Mouse (Mus musculus) liver, embryonic 14 days (tissue): ENCODE measurements around the gene a. TPM values are rescaled to one million over a fixed set of nuclear protein-coding genes. Genes with fewer than 3 reads are reported as not detected.

Experiments used
- polyA plus RNA-seq: library from polyadenylated mRNA; depleted of rRNA; stranded (reverse); fragments of >200 nt; gene quantifications from 2 replicates; pipeline ENCODE4 v1.2.3, GENCODE M21; 2012; rRNA removed

The a gene
- polyA plus RNA-seq = 0.31 and 0.41 TPM in 2 replicates

DNA sequence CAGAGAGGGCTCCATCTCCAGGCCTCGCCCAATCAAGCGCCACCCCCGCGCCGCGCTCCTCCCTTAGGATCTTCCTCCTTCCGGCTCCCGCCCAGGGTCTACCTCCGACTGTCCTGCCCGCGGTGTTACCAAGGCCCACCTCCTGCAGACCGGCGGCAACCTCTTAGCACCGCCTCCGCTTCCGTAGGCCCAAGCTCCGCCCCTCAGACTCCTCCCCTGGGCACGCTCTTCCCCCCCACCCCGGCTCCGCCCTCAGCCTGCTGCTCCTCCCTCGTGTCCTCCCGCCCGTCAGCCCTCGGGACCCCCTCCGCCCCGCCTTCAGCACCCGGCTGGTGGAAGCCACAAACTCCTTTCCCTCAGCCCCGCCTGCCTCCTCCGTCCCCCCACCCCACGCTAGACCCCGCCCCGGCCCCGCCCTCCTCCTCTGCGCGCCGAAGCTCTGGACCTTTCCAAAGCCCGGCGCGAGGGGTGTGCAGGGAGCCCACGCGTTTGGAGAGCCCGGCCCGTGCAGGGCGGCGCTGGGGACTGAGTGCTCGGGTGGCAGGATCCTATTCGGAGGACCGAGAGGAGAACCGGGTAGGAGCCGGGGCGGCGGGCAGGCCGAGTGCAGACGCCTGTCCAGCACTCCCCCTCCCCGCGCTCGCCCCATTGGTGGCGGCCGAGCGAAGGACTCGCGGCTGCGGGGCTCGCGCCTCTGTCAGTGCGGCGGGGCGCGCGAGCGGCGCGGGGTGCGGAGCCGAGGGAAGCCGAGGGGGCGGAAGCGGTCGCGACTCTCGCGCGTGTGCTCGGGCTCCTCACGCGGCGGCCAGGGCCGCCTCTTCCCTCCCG, at the start of gene a, which contains the start of gene Raly:
Gene a (plus strand): TSS at position 747 of the 828 bp plus-strand sequence.
Gene Raly (plus strand): TSS at position 441 of the 828 bp plus-strand sequence.

DNA sequence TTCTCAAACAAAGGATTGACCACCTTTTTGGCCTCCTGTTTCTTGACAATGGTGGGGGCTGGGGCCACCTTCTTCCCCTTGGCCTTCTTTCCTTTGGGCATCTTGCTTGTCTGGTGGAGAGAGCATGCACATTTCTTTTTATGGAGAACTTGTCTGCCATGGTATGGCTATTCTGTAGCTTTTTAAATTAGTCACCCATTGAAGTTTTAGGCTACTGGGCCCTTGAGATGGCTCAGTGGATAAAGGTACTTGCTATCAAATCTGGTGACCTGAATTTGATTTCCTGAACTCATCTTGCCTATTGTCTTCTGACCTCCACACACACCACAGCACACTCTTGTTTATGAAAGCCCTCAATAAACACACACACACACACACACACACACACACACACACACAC, 21.3 kb upstream of the a start, which contains the start of gene Gm14214:
Gene Gm14214 (minus strand): TSS at position 101 of the 400 bp plus-strand sequence.

DNA sequence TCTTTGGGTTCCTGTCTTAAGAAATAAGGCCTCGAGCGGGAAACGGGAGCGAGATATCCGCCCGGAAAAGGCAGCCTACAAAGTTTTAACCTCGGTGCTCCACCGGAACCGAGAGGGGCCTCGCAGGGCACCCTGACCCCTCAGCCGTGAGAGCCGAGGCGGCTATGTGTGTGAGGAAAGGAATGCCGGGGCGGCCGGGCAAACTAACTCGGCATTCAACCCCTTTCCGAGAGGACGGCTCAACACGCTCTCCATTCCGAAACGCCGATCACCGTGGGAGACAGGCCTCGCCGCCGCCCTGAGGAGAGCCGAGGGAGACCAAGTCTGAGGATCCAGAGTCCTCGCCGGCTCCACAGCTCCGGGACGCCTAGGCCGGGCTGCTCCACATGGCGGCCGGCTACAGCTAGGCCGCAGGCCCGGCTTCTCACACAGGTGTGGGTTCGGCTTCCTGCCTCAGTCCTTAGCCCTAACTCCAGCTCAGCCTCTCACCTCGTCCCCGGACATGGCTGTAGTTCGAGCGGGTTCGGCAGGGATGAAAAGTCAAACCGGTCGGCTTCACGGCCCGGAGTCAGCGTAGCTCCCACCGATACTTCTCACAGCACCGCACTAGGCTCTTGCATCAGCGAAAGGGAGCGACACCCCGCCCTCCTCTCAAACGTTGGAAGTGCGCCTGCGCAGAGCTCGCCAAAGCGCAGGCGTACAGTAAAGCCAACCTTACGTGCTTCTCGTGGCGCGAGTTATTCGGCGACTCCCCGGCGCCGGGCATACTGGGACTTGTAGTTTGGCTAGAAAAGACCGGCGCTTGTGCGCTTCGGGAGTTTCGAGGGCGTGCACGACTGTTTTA, 101.2 kb downstream of the a start, which contains the start of gene Eif2s2:
Gene Eif2s2 (minus strand): TSS at position 735 of the 844 bp plus-strand sequence.

DNA sequence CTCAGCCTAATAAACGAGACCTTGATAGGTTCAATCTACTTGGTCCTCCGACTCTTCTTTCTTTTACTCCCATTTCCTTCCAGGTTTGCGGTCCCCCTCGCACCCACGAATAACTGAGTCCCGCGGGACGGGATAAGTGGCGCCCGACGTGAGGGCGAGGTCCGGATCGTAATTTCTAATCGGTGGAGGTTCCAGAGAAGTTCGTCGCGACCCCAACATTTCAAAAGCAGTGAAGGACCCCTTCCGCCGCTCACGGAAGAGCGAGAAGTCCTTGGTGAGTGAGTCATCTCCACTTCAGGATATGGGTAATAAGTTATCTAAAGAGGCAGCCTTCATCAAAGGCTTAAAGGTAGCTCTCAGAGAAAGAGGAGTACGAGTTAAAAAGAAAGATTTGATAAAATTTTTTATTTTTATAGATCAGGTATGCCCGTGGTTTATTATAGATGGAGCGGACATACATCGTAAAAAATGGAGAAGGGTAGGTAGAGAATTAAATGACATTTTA, 227.1 kb downstream of the a start, which contains the start of gene Gm14226:
Gene Gm14226 (plus strand): TSS at position 16 of the 505 bp plus-strand sequence.

DNA sequence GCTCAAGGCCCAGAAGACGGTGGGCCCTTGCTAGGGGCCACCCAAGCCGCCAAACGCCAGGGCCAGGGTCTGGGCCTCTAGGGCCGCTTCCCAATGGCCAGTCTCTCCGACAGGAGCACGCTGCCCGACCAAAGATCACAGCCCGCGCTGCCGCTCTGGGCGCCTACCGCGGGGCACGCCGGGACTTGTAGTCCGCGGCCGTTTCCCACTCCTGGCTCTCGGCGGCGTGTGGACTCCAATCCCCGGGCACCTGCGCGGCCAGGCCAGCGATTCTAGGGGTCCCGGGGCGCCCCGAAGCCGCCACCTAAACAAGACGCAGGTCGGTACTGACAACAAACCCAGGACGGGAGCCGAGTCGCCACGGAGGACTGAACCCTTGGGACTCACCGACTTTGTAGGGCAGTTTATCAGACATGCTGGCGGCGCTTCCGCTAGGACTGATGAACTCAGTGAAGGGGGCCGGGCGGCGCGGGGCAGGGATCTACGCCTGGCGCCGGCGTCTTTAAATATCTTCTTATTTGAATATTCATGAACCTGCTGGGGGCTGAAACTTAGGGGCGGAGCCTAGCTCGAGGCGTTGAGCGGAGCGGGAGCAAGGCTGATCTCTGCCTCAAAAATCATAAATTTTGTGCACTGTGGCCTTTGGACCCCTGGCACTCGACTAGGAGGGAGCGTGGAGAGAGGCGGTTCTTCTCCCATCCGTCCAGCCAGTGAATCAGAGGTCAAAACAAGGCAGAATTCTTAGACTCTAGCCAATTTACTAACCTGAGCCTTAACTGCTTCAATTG, 283.0 kb downstream of the a start, which contains the start of gene Ahcy:
Gene Ahcy (minus strand): TSS at position 520 of the 788 bp plus-strand sequence.

Other genes with a start within 250 kb of the a start
- 0.90 and 1.3 TPM in 2 replicates for gene 1700003F12Rik, start 244.3 kb upstream of the a start, polyA plus RNA-seq
- not detected in 2 replicates for gene Actl10, start 239.6 kb upstream of the a start, polyA plus RNA-seq
- 0.60 and 1.1 TPM in 2 replicates for gene Necab3, start 232.5 kb upstream of the a start, polyA plus RNA-seq
- gene E2f1, start 221.5 kb upstream of the a start, polyA plus RNA-seq = 24.1 and 24.4 TPM in 2 replicates
- gene Pxmp4, start 187.7 kb upstream of the a start, polyA plus RNA-seq = 16.6 and 18.4 TPM in 2 replicates
- 3.3 and 3.6 TPM in 2 replicates for gene Zfp341, start 178.1 kb upstream of the a start, polyA plus RNA-seq
- 0.18 and 0.36 TPM in 2 replicates for gene 4930519P11Rik, start 178.0 kb upstream of the a start, polyA plus RNA-seq
- 82.8 and 96.6 TPM in 2 replicates for gene Chmp4b, start 139.7 kb upstream of the a start, polyA plus RNA-seq
- not detected in 2 replicates for gene Gm14214, start 21.4 kb upstream of the a start, polyA plus RNA-seq
- gene Raly, start 306 bp upstream of the a start, polyA plus RNA-seq = 232 and 250 TPM in 2 replicates
- 59.1 and 68.7 TPM in 2 replicates for gene Eif2s2, start 101.5 kb downstream of the a start, polyA plus RNA-seq
- 0.06 and 0.15 TPM in 2 replicates for gene Gm14226, start 226.9 kb downstream of the a start, polyA plus RNA-seq